Mouse (Mus musculus) erythroblast, adult 5-6 weeks (primary cell): ENCODE measurements around the gene Fam20b. TPM values are rescaled to one million over a fixed set of nuclear protein-coding genes. Genes with fewer than 3 reads are reported as not detected.
"Not testable (repeated sequence)": the region's sequence is repeated elsewhere in the genome, so short reads cannot be mapped to it uniquely, and the experiment has no call there.

Experiments used
- ATAC-seq: replicated peaks from 2 replicates; pipeline ENCODE4 v1.8.0; 2016; ENCODE audit warnings: moderate number of reproducible peaks, mild to moderate bottlenecking, moderate TSS enrichment, inconsistent platforms; ENCODE audit not compliant: poor library complexity, low FRiP score, severe bottlenecking
- total RNA-seq, 2 experiments: library from RNA; stranded (forward) in 1 of 2; stranded (reverse) in 1 of 2; fragments of 150-400 nt in 1 of 2; fragments of 200-764, 138-1000 nt in 1 of 2; gene quantifications; 2 replicates each; pipeline versions ENCODE4 v1.2.3 to v1.2.4; 2015 to 2017; ENCODE audit warnings: low replicate concordance in 2 of 2

The Fam20b gene
- total RNA-seq, 2 experiments from 2014 or later: 10.6 to 19.9 TPM

GRCm38 (mm10) chr1:156673476-156674194, 45.3 kb downstream of the Fam20b start:
- peak; percentile 33 for ATAC-seq

DNA sequence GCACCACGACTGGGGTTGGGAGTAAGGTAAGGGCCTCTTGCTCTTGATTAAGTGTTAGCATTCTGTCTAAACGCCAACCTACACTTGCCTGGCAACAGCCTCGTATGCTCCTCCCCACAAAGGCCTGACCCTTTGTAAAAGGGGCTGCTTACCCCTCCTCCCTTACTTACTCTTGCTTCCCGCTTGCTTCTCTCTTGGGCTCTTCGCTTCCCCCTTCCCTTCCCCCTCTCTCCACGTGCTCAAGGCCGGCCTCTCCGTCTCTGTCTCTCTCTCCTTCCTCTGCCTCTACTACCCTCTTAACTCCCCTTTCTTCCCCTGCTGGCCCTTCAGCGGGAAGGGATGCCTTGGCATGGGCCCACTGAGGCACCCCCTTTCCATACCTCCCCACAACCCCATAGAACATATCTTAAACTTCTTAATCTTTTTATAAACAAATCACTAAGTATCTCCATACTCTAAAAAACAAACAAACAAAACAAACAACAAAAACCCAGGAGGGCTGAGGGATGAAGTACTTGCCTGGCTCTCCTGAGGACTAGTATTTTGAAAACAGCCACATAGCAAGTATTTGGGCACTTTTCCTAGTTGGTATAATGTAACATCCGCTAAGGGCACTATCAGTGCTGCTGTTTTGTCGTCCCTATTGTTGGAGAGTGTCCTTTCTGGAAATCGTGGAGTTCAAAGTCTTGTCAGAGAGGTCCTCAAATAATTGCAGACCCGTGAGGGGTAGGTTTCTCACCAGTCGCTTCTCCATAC, 46.0 kb downstream of the Fam20b start:
- no peak for ATAC-seq

GRCm38 (mm10) chr1:156671921-156672320, 47.0 kb downstream of the Fam20b start:
- ATAC-seq: no peak

- ATAC-seq: no peak
Observed at GRCm38 (mm10) chr1:156669208-156669983, 49.5 kb downstream of the Fam20b start.

DNA sequence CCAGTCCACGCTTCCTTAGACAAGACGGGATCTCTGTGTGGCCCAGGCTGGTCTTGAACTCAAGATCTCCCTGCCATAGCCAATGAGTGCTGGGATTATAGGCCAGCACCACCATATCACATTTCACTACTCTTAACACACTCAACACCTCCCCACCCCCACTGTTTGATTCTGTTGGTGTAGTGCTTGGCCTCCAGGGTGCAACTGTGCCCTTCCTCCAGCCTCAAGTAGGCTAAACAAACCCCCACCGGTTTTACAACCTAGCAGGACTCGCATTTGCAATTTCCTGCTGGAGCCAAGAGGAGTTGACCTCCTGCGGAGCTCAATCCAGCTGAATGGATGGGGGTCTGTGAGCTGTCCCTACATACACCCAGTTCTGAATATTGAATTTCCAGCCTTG, 50.3 kb downstream of the Fam20b start:
- no peak for ATAC-seq

GRCm38 (mm10) chr1:156667141-156667926, 51.6 kb downstream of the Fam20b start:
- 0 out of 2 replicates have a peak, but pooled peaks have one; percentile 36 for ATAC-seq

GRCm38 (mm10) chr1:156665777-156666176, 53.1 kb downstream of the Fam20b start:
- ATAC-seq: no peak

DNA sequence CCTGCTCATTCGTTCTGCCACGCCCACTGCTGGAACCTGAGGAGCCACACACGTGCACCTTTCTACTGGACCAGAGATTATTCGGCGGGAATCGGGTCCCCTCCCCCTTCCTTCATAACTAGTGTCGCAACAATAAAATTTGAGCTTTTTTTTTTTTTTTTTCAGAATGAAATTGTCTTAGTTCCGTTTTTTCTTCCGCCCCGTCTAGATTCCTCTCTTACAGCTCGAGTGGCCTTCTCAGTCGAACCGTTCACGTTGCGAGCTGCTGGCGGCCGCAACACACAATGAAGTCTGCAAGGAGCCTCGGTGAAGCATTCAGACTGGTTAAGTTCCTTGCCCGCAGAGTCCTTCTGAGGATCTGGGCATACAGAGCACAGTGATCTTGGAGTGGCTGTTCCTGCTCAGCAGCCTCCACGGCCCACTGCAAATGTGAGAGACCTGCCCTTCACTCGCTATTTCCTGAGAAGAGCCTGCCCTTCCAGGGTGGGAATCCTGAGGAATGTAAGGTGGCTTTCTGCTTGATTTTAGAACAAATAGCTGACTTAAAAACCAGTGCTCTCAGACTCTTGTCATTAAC, 58.1 kb downstream of the Fam20b start:
- not testable (repeated sequence) for ATAC-seq

DNA sequence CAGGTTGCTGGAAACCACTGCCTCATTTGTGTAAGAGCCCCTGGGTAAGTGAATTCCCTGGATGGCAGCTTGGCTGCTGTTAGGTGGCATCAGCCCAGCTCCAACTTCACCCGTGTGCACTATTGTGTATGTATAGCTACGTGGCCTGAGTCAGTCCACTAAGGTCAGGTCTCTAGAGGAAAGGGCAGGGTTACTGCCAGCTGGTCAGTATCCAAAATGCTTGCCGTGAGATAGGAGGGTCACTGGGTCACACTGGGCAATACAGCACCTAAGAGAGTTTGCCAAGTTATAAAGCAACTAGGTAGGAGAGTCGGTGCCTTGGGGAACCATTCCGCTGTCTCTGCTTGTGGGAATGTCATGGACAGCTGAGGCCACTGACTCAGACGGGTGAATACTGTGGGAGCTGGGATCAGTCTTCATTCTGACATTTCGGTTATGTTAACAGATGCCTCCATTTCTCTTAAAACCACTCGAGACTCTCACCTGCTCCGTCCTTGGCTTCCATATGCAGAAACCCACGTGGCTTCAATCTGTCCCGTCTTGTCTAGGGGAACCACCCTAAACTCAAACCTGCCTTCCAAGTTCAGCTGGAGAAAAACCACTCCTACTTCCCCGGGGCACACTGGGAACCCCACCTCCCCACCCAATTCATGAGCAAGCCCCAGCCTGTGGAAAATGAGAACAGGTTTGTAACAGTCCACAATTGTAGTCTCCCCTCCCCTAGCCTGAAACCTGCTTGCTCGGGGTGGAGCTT, 58.8 kb downstream of the Fam20b start:
- ATAC-seq: no peak

DNA sequence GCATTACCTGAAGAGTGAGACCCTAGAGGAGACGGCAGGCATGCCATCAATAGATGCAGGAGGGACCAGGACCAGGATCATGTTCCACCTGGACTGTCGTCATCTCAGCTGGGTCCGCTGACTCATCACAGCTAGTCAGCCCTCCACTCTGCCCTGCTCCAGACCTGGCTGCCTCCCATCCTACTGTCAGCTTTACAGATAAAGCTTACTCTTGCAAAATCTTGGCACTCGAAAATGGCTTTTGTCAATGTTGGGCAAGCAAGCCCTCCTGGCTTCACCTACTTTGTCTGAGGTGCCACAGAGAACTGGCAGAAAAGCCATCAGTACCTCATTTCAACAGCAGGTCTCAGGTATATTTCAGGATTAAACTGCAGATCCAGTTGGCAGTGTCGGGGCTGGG, 60.2 kb downstream of the Fam20b start:
- ATAC-seq: no peak

- ATAC-seq: no peak
Observed at GRCm38 (mm10) chr1:156657523-156657922, 61.4 kb downstream of the Fam20b start.

DNA sequence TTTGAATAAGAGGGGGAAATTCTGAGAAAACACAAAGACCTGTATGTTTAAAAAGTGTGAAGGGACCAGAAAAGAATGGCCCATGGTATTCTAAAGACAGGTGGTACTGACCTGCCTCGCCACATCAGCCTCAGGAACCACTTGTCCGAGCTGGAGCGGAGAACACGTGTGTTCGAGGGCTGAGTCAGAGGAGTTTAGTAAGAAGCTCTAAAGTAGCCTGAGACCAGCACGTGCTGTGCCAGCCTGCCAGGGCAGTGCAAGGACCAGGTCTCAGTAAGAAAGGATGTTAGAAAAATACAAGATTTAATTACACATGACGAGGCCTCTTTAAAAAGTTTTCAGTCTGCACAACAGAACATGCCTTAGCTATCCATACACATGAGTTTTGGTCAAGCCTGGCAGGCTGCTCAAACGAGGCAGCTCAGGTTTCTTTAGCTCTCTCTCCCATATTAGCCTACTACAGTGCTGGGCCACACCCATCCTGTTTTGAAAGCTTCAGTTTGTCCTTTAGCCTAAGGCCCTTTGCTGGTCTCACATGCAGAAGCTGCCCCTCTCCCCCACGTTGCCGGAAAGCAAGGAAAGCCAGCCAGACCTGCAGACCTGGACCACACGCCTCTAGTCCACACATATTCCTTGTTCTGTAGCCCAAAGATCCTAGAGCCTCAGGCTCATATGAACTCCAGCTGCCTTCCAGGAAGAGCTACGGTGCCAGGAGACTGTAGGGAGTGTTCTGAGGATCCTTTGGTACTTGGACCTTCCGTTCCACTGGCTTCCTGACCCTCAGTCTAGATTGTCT, 64.0 kb downstream of the Fam20b start:
- no peak for ATAC-seq

DNA sequence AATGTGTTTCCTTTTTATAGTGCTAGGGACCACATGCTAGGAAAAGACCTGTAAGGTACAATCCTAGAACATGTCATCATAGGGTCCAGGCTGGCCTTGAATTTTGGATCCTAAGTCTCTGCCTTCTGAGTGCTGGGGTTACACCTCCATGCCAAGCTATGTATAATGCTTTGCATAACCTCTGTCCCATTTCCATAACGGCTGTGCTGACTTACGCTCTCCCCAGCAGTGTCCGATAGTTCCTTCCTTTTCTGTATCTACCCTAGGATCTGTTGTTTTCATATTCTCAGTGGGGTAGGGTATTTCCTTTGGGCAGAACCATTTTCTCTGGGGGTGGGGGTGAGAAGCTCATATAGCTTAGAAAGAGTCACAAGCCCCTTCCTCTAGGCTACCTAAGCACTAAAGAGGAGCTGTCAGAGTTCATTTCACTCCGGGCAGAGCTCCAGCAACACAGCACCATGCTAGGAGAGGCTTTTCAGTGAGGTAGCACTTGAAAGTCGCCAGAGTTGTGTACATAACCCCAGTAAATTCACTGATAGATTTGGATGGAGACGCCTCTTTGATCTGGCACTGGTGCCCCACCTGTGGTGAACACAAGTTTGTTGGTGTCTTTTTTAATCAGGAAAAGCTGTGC, 66.6 kb downstream of the Fam20b start:
- no peak for ATAC-seq

- no peak for ATAC-seq
Observed at GRCm38 (mm10) chr1:156650631-156651030, 68.3 kb downstream of the Fam20b start.

DNA sequence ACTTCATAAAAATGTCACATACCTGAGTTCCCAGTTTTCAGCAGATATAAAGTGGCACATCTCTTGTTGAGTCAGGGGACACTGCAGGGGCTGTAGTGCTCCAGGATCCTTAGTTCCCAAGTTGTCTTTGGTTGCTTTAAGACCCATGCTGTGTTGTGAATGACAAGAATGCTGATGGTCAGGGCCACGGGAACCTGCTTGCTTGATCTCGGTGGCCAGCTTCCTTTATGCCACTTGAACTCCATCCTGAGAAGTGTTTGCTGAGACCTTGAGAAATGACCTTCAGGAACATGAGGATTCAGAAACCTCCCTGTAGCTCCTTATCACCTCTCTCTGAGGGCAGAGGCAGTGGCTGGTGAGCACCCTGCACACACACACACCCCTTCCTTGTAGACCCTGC, 70.2 kb downstream of the Fam20b start:
- no peak for ATAC-seq

GRCm38 (mm10) chr1:156645971-156646370, 72.9 kb downstream of the Fam20b start:
- no peak for ATAC-seq

- no peak for ATAC-seq
Observed at GRCm38 (mm10) chr1:156644780-156645523, 73.9 kb downstream of the Fam20b start.
